Mouse (Mus musculus) liver, adult 2 months (tissue): ENCODE measurements around the gene Pxmp2. TPM values are rescaled to one million over a fixed set of nuclear protein-coding genes. Genes with fewer than 3 reads are reported as not detected.
A peak's percentile ranks its signal among the peaks of the same experiment; 100 is the strongest.

Experiments used
- DNase-seq: peaks from one replicate; pipeline ENCODE4 v3.0.0-alpha.2; 2011; ENCODE audit warnings: low read depth, low spot score; ENCODE audit errors: extremely low read depth
- H3K27ac ChIP-seq: fragments of 200-500 bp; replicated peaks from 2 replicates; pipeline ENCODE4 v1.5.1; 2012; ENCODE audit warnings: low read depth, mild to moderate bottlenecking, control low read depth, inconsistent platforms, low read length; ENCODE audit not compliant: insufficient read depth
- H3K27me3 ChIP-seq: fragments of 200-500 bp; 2 replicates; pipeline ENCODE4 v1.6.1; 2012; ENCODE audit warnings: mild to moderate bottlenecking, moderate library complexity, low read length, inconsistent platforms; ENCODE audit not compliant: control insufficient read depth, insufficient read depth
- H3K36me3 ChIP-seq: fragments of 200-500 bp; 2 replicates; pipeline ENCODE4 v1.6.1; 2012; ENCODE audit warnings: low read length, inconsistent platforms; ENCODE audit not compliant: control insufficient read depth, insufficient read depth
- H3K4me1 ChIP-seq: fragments of 200-500 bp; 2 replicates; pipeline ENCODE4 v1.6.1; 2011; ENCODE audit warnings: low read length; ENCODE audit not compliant: control insufficient read depth, insufficient read depth
- H3K4me3 ChIP-seq: fragments of 200-500 bp; 2 replicates; pipeline ENCODE4 v1.5.1; 2011; ENCODE audit warnings: low read depth, mild to moderate bottlenecking, control low read depth, low read length, moderate library complexity; ENCODE audit not compliant: insufficient read depth
- H3K79me2 ChIP-seq: fragments of 200-500 bp; 2 replicates; pipeline ENCODE4 v1.6.1; 2012; ENCODE audit warnings: inconsistent platforms, mild to moderate bottlenecking, low read length, moderate library complexity; ENCODE audit not compliant: control insufficient read depth, insufficient read depth
- H3K9ac ChIP-seq: fragments of 200-500 bp; 2 replicates; pipeline ENCODE4 v1.6.1; 2012; ENCODE audit warnings: low read depth, mild to moderate bottlenecking, control low read depth, inconsistent platforms, low read length
- CTCF ChIP-seq: fragments of 200-500 bp; IDR thresholded peaks from 2 replicates; pipeline ENCODE4 v1.5.1; 2011; ENCODE audit warnings: low read depth, low read length, control low read depth
- POLR2A ChIP-seq: fragments of 200-500 bp; IDR thresholded peaks from 2 replicates; pipeline ENCODE4 v1.6.1; 2011; ENCODE audit warnings: low read length, control low read depth; ENCODE audit not compliant: insufficient read depth; ENCODE audit errors: extremely low read depth
- WGBS: fragments of 180-500 bp; shearing (Covaris S2); methylation state at CpG from one replicate; pipeline ENCODE4 v1.1.7; 2018; 5-methylcytosine and 5-hydroxymethylcytosine counted together
- polyA plus RNA-seq: library from polyadenylated mRNA; depleted of rRNA; stranded (reverse); fragments of >200 nt; gene quantifications from 2 replicates; pipeline ENCODE4 v1.2.3, GENCODE M21; 2012
- total RNA-seq: library from RNA; depleted of rRNA; stranded (reverse); fragments of >200 nt; gene quantifications from 2 replicates; pipeline ENCODE4 v1.2.3, GENCODE M21; 2014

Gene Pxmp2
- total and polyA plus RNA-seq, 2 experiments: 163 to 259 TPM

GRCm38 (mm10) chr5:110266941-110267340 lies 19.0 kb downstream of the Pxmp2 start:
- Histone ChIP-seq H3K27me3 (no peaks in the 10 kb centered on the region), H3K79me2 (peaks cover 12% of the 10 kb centered on the region; the same call in 1 of the 2 replicates), H3K4me1 (peaks cover 5% of the 10 kb centered on the region), H3K36me3 (peaks cover 25% of the 10 kb centered on the region), H3K27ac (no peak overlapping the region), H3K4me3 (no peak overlapping the region), H3K9ac (no peak overlapping the region)
- WGBS: 88% methylated on average over 4 of the region's 4 CpGs
- TF ChIP-seq CTCF: no peak
- no peak for TF ChIP-seq POLR2A
- no peak for DNase-seq

GRCm38 (mm10) chr5:110244091-110244490 lies 41.9 kb downstream of the Pxmp2 start:
- DNase-seq: no peak
- H3K79me2 ChIP-seq: no peaks in the 10 kb centered on the region
- no peaks in the 10 kb centered on the region for H3K27me3 ChIP-seq
- peaks cover 63% of the 10 kb centered on the region for H3K36me3 ChIP-seq
- no peak overlapping the region for H3K4me3 ChIP-seq
- no peak overlapping the region for H3K27ac ChIP-seq
- H3K9ac ChIP-seq: no peak overlapping the region
- H3K4me1 ChIP-seq: no peaks in the 10 kb centered on the region
- no peak for TF ChIP-seq POLR2A
- no peak for TF ChIP-seq CTCF
- 72% methylated on average over 2 of the region's 2 CpGs for WGBS

- no peak for DNase-seq
- Histone ChIP-seq H3K4me3 (no peak overlapping the region), H3K9ac (no peak overlapping the region), H3K79me2 (peaks cover 7% of the 10 kb centered on the region; the same call in 1 of the 2 replicates), H3K27me3 (no peaks in the 10 kb centered on the region), H3K36me3 (peaks cover 14% of the 10 kb centered on the region), H3K4me1 (peaks cover 8% of the 10 kb centered on the region), H3K27ac (no peak overlapping the region)
- TF ChIP-seq CTCF: no peak
- TF ChIP-seq POLR2A: no peak
- 45% methylated on average over 6 of the region's 6 CpGs for WGBS
These were observed 53.6 kb downstream of the Pxmp2 start for GRCm38 (mm10) chr5:110232346-110232745.

- 37% methylated on average over 13 of the region's 13 CpGs for WGBS
- no peaks in the 10 kb centered on the region for H3K27me3 ChIP-seq
- H3K36me3 ChIP-seq: peaks cover 10% of the 10 kb centered on the region
- TF ChIP-seq POLR2A: no peak
- H3K4me3 ChIP-seq: peak overlapping the region; percentile 37
- peaks cover 7% of the 10 kb centered on the region; the same call in 1 of the 2 replicates for H3K79me2 ChIP-seq
- H3K9ac ChIP-seq: no peak overlapping the region
- peaks cover 8% of the 10 kb centered on the region for H3K4me1 ChIP-seq
- peak; percentile 17 for DNase-seq
- H3K27ac ChIP-seq: no peak overlapping the region
These were observed 54.3 kb downstream of the Pxmp2 start for GRCm38 (mm10) chr5:110231638-110232037.

- Histone ChIP-seq H3K79me2 (peaks cover 7% of the 10 kb centered on the region; the same call in 1 of the 2 replicates), H3K9ac (peak within 1 kb of the TSS; percentile 96), H3K4me1 (peaks cover 8% of the 10 kb centered on the region), H3K4me3 (peak within 1 kb of the TSS; percentile 70), H3K27me3 (no peaks in the 10 kb centered on the region), H3K36me3 (peaks cover 5% of the 10 kb centered on the region), H3K27ac (peak within 1 kb of the TSS; percentile 87)
- WGBS: under 1% methylated on average over 81 of the region's 81 CpGs
- TF ChIP-seq POLR2A (no peak; the same call in 1 of the 2 replicates), CTCF (no peak)
- DNase-seq: peak; percentile 75
These were observed 55.1 kb downstream of the Pxmp2 start, which contains the start of gene Ankle2 for GRCm38 (mm10) chr5:110230780-110231461. Gene Ankle2 (plus strand): TSS chr5:110231004.

GRCm38 (mm10) chr5:110230401-110230779 lies 55.6 kb downstream of the Pxmp2 start:
- Histone ChIP-seq H3K4me3 (peak overlapping the region; percentile 70), H3K27me3 (no peaks in the 10 kb centered on the region), H3K27ac (peak overlapping the region; percentile 47; the same call in 1 of the 2 replicates), H3K4me1 (peaks cover 8% of the 10 kb centered on the region), H3K36me3 (peaks cover 9% of the 10 kb centered on the region), H3K79me2 (peaks cover 7% of the 10 kb centered on the region; the same call in 1 of the 2 replicates), H3K9ac (peak overlapping the region; percentile 96)
- no peak for DNase-seq
- 5% methylated on average over 8 of the region's 8 CpGs for WGBS
- TF ChIP-seq POLR2A (no peak), CTCF (no peak)
